Mouse (Mus musculus): ENCODE data around the gene Dnah2.

GRCm38 (mm10) chr11:69546423-69547053 is 2.4 kb downstream of the Dnah2 start:
- no peak for TF ChIP-seq POLR2A (IDR thresholded peaks at IDR 0.05; ENCODE audit: borderline replicate concordance, extremely low read depth, low read depth, low read length)
- peak; percentile 22; the same call in 1 of the 2 replicates for TF ChIP-seq CTCF (IDR thresholded peaks at IDR 0.05; ENCODE audit: insufficient read depth, low read length)
